Mouse (Mus musculus): ENCODE data around the gene E330034G19Rik. TPM values are rescaled to one million over a fixed set of nuclear protein-coding genes. Genes with fewer than 3 reads are reported as not detected.
A peak's percentile ranks its signal among the peaks of the same experiment; 100 is the strongest.

The E330034G19Rik gene
- polyA plus RNA-seq (2012; fragmentation: generic; extraction: Trizol): not detected

DNA sequence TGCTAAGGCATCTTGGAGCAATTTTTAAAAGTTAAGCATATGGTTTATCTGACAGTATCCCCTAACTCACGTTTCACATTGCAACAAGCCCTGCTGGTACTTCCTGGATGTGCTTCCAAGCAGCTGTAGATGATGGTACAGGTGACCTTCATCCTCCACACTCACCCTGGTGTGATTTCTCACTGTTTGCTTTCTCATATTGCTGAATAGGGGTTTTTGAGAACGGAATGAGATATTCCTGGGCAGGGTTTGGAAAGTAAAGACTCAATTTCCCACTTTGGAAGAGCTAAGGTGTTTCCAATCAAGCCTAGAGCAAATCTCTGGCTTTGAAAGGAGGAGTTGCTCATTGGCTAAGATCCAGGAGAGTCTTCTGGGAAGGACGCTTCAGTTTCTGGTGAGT is at the start of gene E330034G19Rik:
E330034G19Rik (plus strand) TSS at position 301 of the 400 bp plus-strand sequence.
- Histone ChIP-seq H3K4me3 (no peak within 1 kb of the TSS), H3ac (ENCODE audit: control insufficient read depth, insufficient read length) (no peak within 1 kb of the TSS), H3K36me3 (ENCODE audit: control insufficient read depth, insufficient read depth) (no peaks in the 10 kb centered on the region), H3K4me2 (ENCODE audit: low read depth) (no peak within 1 kb of the TSS), H3K27me3 (ENCODE audit: control insufficient read depth, insufficient read depth, insufficient read length) (no peaks in the 10 kb centered on the region), H3K79me2 (ENCODE audit: control insufficient read depth, insufficient read depth) (no peaks in the 10 kb centered on the region)
- no peak for TF ChIP-seq CEBPB (IDR thresholded peaks at IDR 0.05; ENCODE audit: insufficient read depth, poor library complexity, severe bottlenecking)
- no peak for TF ChIP-seq TCF12 (IDR thresholded peaks at IDR 0.05; ENCODE audit: insufficient read depth, poor library complexity, severe bottlenecking)
- TF ChIP-seq TCF3 (IDR thresholded peaks at IDR 0.05; ENCODE audit: insufficient read length, low read depth): no peak
- TF ChIP-seq REST (IDR thresholded peaks at IDR 0.05; ENCODE audit: insufficient read depth, insufficient read length): no peak
- TF ChIP-seq MAX (IDR thresholded peaks at IDR 0.05; ENCODE audit: low read depth): no peak
- TF ChIP-seq MYOD1 (IDR thresholded peaks at IDR 0.05; ENCODE audit: control insufficient read depth in 1 of 3, insufficient read length in 2 of 3, low read depth in 2 of 3): no peak
- no peak for TF ChIP-seq POLR2A (IDR thresholded peaks at IDR 0.05; ENCODE audit: insufficient read length, low read depth)
- TF ChIP-seq E2F4 (IDR thresholded peaks at IDR 0.05; ENCODE audit: insufficient read depth): no peak

DNA sequence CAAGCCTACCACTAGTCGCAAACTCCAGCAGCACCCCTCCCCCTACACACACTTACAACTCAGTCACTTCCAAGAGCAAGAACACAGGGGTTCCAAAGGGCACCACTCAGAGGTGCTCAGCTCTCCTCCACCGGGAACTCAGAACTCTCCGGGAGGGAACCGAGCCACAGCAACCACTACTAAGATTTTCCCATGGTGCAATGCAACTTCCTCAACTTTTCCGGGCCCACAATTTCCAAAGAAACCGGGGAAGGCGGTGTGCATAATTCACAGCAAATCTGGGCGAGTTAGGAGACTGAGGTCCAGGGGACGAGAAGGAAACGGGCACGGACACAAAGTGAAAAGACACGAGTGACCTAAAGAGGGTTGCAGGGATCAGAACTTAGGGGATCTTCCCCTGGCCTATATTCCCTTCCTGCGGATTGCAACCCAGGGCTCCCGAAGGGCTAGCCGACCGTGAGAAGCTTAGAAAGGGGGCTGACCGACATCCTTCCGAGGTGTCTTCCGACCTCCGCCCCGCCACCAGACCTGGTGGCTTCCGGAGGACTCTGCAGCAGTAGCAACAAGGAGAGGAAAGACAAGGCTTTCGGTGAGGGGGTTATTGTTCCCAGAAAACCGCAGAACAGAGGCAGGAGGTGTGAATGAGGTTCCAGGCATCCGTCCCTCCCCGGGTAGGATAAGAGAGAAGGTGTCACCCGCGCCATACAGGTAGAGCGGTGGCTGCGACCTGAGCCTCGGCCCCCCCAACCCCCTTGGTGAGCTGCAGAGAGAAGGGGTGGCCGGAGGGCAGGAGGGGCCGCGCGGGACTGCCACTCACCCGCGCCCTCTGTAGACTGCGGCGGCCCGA is 48.5 kb upstream of the E330034G19Rik start:
- no peak for TF ChIP-seq MYOG (IDR thresholded peaks at IDR 0.05; ENCODE audit: control insufficient read depth in 1 of 3, insufficient read depth in 1 of 3, insufficient read length in 2 of 3, low read depth in 2 of 3)
- TF ChIP-seq MYOD1 (IDR thresholded peaks at IDR 0.05; ENCODE audit: control insufficient read depth in 1 of 3, insufficient read length in 2 of 3, low read depth in 2 of 3): no peak
- no peak for TF ChIP-seq MAX (IDR thresholded peaks at IDR 0.05; ENCODE audit: low read depth)
- TF ChIP-seq SRF (IDR thresholded peaks at IDR 0.05; ENCODE audit: control insufficient read depth, insufficient read length, low read depth): peak; percentile 19
- no peak for TF ChIP-seq TCF3 (IDR thresholded peaks at IDR 0.05; ENCODE audit: insufficient read length, low read depth)
- Histone ChIP-seq H3K4me3 (peak overlapping the region; percentile 72), H3K36me3 (ENCODE audit: control insufficient read depth, insufficient read depth) (no peaks in the 10 kb centered on the region)

GRCm38 (mm10) chr14:24245177-24246081 is 47.6 kb upstream of the E330034G19Rik start, which contains the start of gene Dlg5:
Dlg5 (minus strand) TSS chr14:24245920.
- Histone ChIP-seq H3K27me3 (ENCODE audit: control insufficient read depth, insufficient read depth, insufficient read length) (no peaks in the 10 kb centered on the region), H3K4me2 (ENCODE audit: low read depth) (peak within 1 kb of the TSS; percentile 90), H3K79me2 (ENCODE audit: control insufficient read depth, insufficient read depth) (peaks cover 42% of the 10 kb centered on the region), H3ac (ENCODE audit: control insufficient read depth, insufficient read length) (peak within 1 kb of the TSS; percentile 96), H3K36me3 (ENCODE audit: control insufficient read depth, insufficient read depth) (no peaks in the 10 kb centered on the region), H3K4me3 (peak within 1 kb of the TSS; percentile 72)
- TF ChIP-seq TCF12 (IDR thresholded peaks at IDR 0.05; ENCODE audit: insufficient read depth, poor library complexity, severe bottlenecking) (no peak), POLR2AphosphoS2 (IDR thresholded peaks at IDR 0.05; ENCODE audit: insufficient read length, low read depth) (no peak), MYOD1 (IDR thresholded peaks at IDR 0.05; ENCODE audit: control insufficient read depth in 1 of 3, insufficient read length in 2 of 3, low read depth in 2 of 3) (peak in 1 of 3 experiments; percentile 50), POLR2A (IDR thresholded peaks at IDR 0.05; ENCODE audit: insufficient read length, low read depth) (peak; percentile 50), MYOG (IDR thresholded peaks at IDR 0.05; ENCODE audit: control insufficient read depth in 1 of 3, insufficient read depth in 1 of 3, insufficient read length in 2 of 3, low read depth in 2 of 3) (peak in 1 of 3 experiments; percentile 65)

More for the DNA sequence above, 48.5 kb upstream of the E330034G19Rik start:
- peak overlapping the region; percentile 96 for H3ac ChIP-seq (ENCODE audit: control insufficient read depth, insufficient read length)
- H3K27me3 ChIP-seq (ENCODE audit: control insufficient read depth, insufficient read depth, insufficient read length): no peaks in the 10 kb centered on the region
- peak overlapping the region; percentile 90 for H3K4me2 ChIP-seq (ENCODE audit: low read depth)
- H3K79me2 ChIP-seq (ENCODE audit: control insufficient read depth, insufficient read depth): peaks cover 50% of the 10 kb centered on the region

DNA sequence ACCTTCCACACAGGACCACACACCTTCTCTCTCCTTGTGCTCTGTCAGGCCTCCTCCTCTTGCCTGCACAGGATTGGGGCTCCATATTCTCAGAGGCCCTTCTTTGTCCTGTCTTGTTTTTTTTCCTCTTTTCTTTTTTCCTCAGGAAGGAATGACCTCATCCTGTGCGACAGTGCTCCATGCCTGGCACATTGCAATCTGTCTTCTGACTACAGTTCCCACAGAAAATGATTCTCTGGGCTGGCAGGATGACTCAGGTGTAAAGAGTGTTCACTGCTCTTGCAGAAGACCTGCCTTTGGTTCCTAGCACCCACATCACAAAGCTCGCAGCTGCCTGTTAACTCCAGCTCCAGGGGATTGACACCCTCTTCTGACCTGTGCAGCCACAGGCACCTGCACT is 43.1 kb upstream of the E330034G19Rik start:
- H3K4me2 ChIP-seq (ENCODE audit: low read depth): no peak overlapping the region
- H3K27me3 ChIP-seq (ENCODE audit: control insufficient read depth, insufficient read depth, insufficient read length): no peaks in the 10 kb centered on the region
- no peak for TF ChIP-seq SRF (IDR thresholded peaks at IDR 0.05; ENCODE audit: control insufficient read depth, insufficient read length, low read depth)
- no peak overlapping the region for H3ac ChIP-seq (ENCODE audit: control insufficient read depth, insufficient read length)
- peaks cover 3% of the 10 kb centered on the region for H3K79me2 ChIP-seq (ENCODE audit: control insufficient read depth, insufficient read depth)
- H3K36me3 ChIP-seq (ENCODE audit: control insufficient read depth, insufficient read depth): no peaks in the 10 kb centered on the region
- H3K4me3 ChIP-seq: no peak overlapping the region

DNA sequence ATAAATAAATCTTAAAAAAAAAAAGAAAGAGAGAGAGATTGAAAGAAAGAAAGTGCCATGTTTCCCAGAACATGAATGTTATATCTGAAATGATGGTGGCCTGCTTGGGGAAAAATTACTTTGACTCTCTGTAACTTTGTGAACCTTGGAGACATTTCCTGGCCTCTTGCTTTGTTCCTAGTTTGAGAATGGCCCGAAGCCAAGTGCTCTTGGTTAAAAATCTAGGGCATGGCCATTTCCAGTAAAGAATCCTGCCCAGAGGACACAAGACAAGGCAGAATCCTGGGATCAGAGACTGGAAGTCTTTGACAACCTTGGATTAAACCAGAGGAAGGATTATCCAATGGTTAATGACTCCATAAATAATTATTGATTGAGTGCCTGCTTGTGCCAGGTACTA is 41.7 kb upstream of the E330034G19Rik start:
- Histone ChIP-seq H3K4me2 (ENCODE audit: low read depth) (no peak overlapping the region), H3K79me2 (ENCODE audit: control insufficient read depth, insufficient read depth) (no peaks in the 10 kb centered on the region), H3K27me3 (ENCODE audit: control insufficient read depth, insufficient read depth, insufficient read length) (no peaks in the 10 kb centered on the region), H3K4me3 (no peak overlapping the region), H3ac (ENCODE audit: control insufficient read depth, insufficient read length) (no peak overlapping the region), H3K36me3 (ENCODE audit: control insufficient read depth, insufficient read depth) (no peaks in the 10 kb centered on the region)
- TF ChIP-seq TCF3 (IDR thresholded peaks at IDR 0.05; ENCODE audit: insufficient read length, low read depth): no peak
- TF ChIP-seq REST (IDR thresholded peaks at IDR 0.05; ENCODE audit: insufficient read depth, insufficient read length): no peak
- no peak for TF ChIP-seq POLR2A (IDR thresholded peaks at IDR 0.05; ENCODE audit: insufficient read length, low read depth)
- TF ChIP-seq POLR2AphosphoS2 (IDR thresholded peaks at IDR 0.05; ENCODE audit: insufficient read length, low read depth): no peak
- no peak for TF ChIP-seq E2F4 (IDR thresholded peaks at IDR 0.05; ENCODE audit: insufficient read depth)
- TF ChIP-seq SRF (IDR thresholded peaks at IDR 0.05; ENCODE audit: control insufficient read depth, insufficient read length, low read depth): no peak
- TF ChIP-seq MYOD1 (IDR thresholded peaks at IDR 0.05; ENCODE audit: control insufficient read depth in 1 of 3, insufficient read length in 2 of 3, low read depth in 2 of 3): no peak
- no peak for TF ChIP-seq MAX (IDR thresholded peaks at IDR 0.05; ENCODE audit: low read depth)
- TF ChIP-seq USF1 (IDR thresholded peaks at IDR 0.05; ENCODE audit: low read depth): no peak
- no peak for TF ChIP-seq CEBPB (IDR thresholded peaks at IDR 0.05; ENCODE audit: insufficient read depth, poor library complexity, severe bottlenecking)
- no peak for TF ChIP-seq MYOG (IDR thresholded peaks at IDR 0.05; ENCODE audit: control insufficient read depth in 1 of 3, insufficient read depth in 1 of 3, insufficient read length in 2 of 3, low read depth in 2 of 3)
- TF ChIP-seq TCF12 (IDR thresholded peaks at IDR 0.05; ENCODE audit: insufficient read depth, poor library complexity, severe bottlenecking): no peak

Measured in myocyte (in vitro differentiated cells).